Mouse (Mus musculus) heart, postnatal 10 days (tissue): ENCODE measurements around the gene Pstpip1. TPM values are rescaled to one million over a fixed set of nuclear protein-coding genes. Genes with fewer than 3 reads are reported as not detected.
A peak's percentile ranks its signal among the peaks of the same experiment; 100 is the strongest.

Source experiments
- DNase-seq, 2 experiments: peaks; one replicate each; pipeline ENCODE4 v3.0.0; 2021
- intact Hi-C: fragments of 180-260 bp; cut with DNase I; formaldehyde crosslinking; loops from one replicate; pipeline ENCODE4 v1.15.1; 2025
- total RNA-seq, 2 experiments: library from RNA; stranded (reverse); gene quantifications; 2 replicates each; pipeline ENCODE4 v1.2.3; 2021

Pstpip1 gene
- 1 to 10 TPM in 1 of 2 experiments, under 1 TPM in 1; 0.99 to 1.6 TPM for total RNA-seq

DNA sequence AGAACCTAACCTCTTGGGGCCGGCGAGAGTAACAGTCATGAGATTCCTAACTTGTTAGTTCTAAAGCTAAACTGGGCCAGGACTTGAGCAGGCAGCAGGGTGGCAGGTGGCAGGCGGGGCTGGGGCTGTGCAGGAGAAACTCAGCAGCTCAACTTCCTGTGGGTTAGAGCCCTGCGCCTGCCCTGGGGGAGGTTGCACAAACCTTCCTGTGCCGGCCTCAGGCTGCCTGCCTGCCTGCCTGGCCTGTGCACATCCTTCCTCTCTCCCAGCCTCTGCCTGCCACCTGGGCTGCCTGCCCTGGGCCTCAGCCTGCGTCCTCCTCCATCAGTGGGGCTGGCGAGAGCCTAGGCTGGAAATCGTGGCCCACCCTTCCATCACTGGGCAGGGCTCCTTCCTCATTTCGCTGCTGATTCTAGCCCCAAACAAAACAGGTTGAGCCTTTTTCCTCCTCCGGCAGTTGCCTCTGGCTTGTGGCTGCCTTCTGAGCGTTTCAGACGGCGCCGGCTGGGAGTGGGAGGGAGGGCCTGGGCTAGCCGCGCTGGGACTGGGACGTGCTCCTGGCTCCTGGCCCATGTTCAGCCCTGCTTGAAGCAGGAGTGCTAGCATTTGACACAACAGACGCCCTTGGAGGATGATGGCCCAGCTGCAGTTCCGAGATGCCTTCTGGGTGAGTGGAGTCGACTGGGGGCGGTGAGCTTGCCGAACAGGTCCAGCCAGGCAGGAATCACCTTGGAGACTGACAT lies at the start of gene Pstpip1:
Gene Pstpip1 (plus strand): TSS at position 185 of the 743 bp plus-strand sequence.
- intact Hi-C loops, result no loop called here
- peak; percentile 89 to 91 for DNase-seq

DNA sequence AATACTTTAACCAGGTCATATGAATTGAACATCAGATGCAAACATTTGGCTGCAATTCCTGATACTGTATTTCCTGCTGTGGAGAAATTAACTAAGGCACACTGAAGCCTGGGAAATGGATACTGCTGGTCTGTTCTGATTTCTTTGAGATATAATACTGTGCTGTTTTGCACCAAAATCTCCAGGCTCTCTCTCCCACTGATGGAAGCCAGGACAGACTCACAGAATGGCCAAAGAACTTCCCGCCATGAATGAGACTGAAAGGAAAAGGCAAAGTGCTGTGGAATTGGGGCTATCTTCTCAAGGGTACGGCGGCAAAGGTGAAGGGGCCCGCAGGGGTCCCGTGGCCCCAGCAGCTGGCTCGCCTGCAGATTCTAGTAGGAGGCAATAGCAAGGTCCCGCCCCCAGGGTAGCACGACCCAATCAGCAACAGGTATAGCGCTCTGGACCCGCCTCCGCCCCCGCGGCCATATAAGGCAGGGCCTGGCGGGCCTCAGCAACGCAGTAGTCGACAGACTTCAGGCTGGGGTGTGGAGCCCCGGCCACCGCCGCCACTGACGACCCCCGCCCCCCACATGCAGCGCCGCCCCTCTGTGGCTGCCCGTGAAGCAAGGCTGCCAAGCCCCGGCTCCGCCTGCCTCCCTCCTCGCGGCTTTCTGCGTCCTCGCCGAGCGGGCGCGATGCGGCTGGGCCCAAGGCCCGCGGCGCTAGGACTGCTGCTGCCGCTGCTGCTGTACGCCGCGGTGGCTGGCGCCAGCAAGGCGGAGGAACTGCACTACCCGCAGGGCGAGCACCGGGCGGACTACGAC lies 48.2 kb upstream of the Pstpip1 start, which contains the start of gene Rcn2:
Gene Rcn2 (plus strand): TSS at position 474 of the 809 bp plus-strand sequence.
- peak; percentile 97 for DNase-seq
- intact Hi-C loops, result loop anchor here (1.0 kb wide), 1 partner anchor 22 kb away; no protein-coding TSS in a partner anchor

DNA sequence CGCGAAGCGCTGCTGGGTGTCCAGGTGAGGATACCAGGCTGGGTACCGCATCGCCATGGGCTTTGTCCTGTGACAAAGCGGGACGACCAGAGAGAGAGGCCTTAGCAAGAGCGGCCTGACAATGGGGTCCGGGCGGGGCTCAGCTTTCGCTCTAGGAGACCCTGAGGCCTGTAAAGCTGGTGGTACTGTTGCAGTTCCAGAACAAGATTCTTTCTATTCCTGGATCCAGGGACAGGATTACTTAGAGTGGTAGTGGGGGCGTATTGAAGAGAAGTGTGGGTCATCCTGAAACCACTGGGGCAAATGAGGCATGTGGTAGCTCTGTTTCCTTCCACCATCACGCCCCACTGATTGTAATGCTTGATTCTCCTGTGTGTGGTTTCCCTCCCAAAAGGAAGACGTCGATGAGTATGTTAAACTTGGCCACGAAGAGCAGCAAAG lies 47.6 kb upstream of the Pstpip1 start:
- DNase-seq, result no peak
- intact Hi-C loops, result loop anchor here (1.0 kb wide), 1 partner anchor 21 kb away; no protein-coding TSS in a partner anchor

DNA sequence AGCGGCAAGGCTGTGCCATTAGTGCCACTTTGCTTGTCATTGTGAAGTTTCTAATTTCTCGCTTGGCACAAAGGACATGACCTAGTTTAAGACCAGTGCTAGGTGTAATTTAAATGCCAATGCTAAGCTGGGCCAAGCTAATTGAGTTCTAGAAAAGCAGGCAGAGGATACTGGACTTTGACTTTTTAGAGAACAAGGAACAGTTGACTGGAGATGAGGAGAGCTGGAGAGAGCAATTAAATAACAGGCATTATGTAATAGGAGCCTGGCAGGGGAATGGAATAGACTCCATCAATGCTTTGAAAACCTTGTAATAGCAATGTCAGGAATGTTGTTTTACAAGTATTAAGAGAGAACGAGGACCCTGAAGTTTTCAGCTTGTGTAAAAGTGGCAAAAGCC lies 36.0 kb upstream of the Pstpip1 start:
- intact Hi-C loops, result no loop called here
- DNase-seq, result no peak

DNA sequence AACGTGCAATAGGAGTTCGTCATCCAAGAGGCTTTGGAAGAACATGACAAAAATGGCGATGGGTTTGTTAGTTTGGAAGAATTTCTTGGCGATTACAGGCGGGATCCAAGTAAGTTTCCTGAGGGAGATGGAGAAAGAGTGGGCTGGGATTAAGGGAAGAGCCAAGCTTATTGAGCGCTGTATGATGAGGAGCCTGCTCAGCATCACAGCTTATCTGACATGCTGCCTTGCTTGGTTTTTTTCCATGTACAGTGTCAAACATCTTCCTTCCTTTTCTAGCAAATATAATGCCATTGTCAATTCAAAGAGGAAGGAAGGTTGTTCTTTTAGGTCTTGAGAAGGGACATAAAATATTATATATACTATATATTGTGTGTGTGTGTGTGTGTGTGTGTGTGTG lies 33.6 kb upstream of the Pstpip1 start:
- DNase-seq, result no peak

DNA sequence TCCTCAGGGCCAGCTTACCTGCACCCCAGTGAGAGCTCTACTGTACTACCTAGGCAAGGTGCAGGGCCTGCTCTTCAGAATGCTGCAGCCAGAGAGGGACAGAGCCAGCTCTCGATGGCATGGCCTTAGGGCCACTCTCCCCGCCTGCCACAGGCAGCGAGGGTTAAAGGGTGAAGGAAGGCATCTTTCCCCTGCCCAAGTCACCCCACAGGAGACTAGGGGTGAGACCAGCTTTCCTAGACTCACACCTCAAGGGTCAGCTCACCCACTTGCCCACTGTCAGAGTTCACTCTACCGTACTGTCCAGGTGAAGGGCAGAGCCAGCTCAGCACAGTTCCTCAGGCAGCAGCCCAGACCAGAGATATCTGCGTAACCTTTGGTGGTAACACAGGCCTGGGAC lies 27.4 kb upstream of the Pstpip1 start:
- DNase-seq, result no peak
- intact Hi-C loops, result no loop called here

More for the DNA sequence above, 33.6 kb upstream of the Pstpip1 start:
- intact Hi-C loops, result no loop called here

DNA sequence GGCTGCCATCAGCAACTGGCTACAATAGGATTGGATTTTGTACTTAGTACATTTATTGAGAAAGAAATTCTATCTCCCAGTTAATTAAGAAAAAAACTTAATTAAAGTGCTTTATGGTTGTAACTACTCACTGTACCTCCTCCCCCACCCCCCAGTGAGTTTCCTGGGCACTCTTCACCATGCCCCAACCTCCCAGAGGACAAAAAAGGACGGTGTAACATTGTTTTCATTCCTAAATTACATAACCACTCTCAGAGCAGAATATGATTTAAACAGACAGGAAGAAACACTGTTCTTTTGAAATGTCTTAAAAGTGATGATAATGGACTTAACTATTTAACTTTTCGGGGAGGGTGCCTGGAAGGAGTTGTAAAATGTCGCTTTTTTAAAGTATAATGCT lies 24.8 kb upstream of the Pstpip1 start:
- intact Hi-C loops, result no loop called here

DNA sequence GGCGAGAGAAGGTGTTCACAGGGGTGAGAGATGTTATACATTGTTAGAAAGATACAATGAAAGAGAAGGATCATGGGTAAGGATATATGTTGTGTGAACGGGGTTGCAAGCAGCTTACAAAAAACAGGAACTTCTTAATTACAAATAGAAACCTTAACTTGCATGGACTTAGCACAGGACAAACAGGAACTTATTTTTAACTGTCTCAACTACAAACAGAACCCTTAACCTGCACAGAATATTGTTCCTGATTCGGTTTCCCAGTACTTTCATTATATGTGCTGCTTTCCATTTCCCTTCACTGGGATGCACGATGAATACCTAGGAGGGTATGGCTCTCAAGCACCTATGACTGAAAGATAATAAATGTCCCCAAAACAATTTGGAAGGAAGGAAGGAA lies 21.8 kb upstream of the Pstpip1 start:
- intact Hi-C loops, result no loop called here
- DNase-seq, result no peak

More for the DNA sequence above, 24.8 kb upstream of the Pstpip1 start:
- DNase-seq, result peak in 1 of 2 experiments; percentile 34

DNA sequence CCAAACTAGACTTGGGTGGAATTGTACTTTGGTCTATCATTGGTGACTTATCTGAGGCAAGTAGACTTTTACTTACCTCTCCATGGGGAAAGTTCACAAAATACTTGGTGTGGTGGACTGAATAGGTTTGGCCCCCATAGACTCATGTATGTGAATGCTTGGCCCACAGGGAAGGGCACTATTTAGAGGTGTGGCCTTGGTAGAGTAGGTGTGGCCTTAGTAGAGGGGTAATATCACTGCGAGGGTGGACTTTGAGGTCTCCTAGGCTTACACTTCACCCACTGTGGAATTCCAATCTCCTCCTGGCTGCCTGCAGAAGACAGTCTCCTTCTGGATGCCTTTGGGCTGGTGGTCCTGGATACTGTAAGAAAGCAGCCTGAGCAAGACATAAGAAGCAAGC lies 21.1 kb upstream of the Pstpip1 start:
- intact Hi-C loops, result no loop called here
- DNase-seq, result no peak

DNA sequence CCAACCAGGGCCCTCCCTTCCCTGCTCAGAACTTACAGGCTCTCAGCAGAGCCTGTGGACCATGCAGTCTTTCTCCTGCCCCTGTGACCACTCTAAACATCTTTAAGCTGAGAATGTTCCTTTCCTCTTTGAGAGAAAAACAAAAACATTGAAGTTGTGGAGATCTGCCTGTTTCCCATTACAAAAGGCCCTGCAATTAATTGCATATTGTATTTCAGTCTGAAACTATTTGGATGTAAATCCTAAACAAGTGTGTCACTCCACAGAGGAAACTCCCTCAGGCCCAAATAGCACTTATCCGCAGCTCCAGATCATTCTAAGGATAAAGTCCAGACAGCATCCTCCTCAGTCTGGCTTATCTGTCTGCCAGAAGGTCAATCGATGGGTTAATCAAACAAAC lies 16.9 kb upstream of the Pstpip1 start:
- intact Hi-C loops, result no loop called here
- DNase-seq, result no peak

DNA sequence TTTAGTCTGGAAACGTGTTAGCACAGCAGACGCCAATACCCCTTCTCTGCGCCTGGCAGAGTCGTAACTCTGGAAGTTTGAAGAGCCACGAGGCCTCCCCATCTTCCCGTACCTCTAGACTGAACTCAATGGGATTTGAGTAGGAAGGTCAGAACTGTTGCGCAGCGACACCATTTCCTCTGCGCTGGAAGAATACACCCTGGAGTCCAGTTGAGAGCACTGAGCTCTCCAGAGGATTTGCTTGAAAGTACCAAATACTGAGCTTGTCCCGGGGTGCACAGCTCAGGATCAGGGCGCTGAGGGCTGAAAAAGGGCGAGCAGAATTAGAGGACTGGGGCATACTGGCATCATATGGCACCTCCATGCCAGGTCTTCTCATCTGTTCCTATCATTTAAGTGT lies 14.9 kb upstream of the Pstpip1 start:
- DNase-seq, result peak in 1 of 2 experiments; percentile 28
- intact Hi-C loops, result loop anchor here (2.0 kb wide), 1 partner anchor 44 kb away; no protein-coding TSS in a partner anchor

DNA sequence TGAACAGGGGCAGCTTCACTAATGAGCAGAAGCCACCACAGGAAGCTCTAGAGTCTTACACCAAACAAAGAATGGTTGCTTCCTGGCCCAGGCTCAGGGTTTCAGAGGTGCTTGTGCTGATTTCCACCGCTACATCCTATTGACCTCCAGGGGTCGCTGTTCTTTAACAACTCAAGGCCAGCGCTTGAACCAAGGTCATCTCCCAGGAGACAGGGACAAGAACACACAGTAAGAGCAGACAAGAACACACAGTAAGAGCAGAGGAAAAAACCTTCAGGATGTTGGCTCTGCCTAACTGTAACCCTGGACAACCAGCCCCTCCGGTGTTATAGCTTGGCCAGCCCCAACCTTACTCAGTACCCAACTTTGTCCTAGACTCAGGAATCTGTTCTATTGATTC lies 14.5 kb upstream of the Pstpip1 start:
- DNase-seq, result peak; percentile 84 to 87
- intact Hi-C loops, result loop anchor here (2.0 kb wide), 1 partner anchor 44 kb away; no protein-coding TSS in a partner anchor

DNA sequence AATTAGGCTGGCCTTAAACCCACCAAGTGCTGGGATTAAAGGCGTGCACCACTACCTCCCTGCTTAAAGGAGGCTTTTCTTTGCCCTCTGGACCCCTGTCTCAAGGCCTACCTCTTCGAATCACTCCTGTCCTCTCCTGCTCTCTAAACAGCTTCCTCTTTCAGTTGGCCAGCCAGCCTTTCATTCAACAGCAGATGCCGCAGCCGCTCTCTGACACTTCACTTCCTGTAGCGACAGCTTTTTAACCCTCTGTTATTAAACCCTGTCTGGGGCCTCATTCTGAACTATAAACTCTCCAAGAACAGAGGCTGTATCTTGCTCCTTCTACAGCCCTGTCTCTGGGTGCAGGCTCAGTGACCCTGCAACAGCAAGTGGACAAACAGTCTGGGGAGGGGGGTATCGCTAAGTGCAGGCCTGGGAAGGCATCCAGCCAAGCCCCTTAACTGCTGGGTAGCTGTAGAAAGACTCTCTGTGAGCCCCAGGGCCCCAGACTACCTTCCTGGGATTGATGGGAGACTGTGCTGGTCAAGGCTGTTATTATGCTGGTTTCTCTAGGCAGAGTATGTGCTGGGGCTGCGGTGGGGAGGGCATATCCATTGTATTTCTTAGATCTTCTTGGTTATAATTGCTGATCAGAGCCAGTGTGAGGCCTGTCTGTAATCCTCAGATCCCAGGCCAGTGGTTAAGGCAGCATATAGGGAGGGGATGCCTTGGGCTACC lies 13.7 kb upstream of the Pstpip1 start:
- intact Hi-C loops, result loop anchor here (2.0 kb wide), 1 partner anchor 43 kb away; no protein-coding TSS in a partner anchor
- DNase-seq, result peak; percentile 57 to 62

DNA sequence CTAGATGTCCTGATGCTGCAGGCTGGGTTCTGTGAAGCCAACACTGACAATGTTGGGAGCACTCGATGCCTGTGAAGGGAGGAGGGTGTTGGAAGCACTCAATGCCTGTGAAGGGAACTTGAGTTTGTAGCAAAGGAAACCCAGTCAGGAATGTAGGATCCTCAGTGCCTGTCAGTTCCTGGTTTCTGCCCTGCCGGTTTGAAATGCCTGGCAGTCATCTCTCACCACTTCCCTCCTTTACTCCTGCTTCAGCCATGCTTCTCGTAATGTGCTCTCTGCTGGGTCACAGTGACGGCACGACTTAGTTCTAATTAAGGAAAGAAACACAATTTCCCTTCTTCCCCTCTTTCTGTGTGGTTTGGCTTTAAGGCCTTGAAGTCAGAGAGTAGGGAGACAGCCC lies 10.2 kb upstream of the Pstpip1 start:
- DNase-seq, result no peak
- intact Hi-C loops, result no loop called here

DNA sequence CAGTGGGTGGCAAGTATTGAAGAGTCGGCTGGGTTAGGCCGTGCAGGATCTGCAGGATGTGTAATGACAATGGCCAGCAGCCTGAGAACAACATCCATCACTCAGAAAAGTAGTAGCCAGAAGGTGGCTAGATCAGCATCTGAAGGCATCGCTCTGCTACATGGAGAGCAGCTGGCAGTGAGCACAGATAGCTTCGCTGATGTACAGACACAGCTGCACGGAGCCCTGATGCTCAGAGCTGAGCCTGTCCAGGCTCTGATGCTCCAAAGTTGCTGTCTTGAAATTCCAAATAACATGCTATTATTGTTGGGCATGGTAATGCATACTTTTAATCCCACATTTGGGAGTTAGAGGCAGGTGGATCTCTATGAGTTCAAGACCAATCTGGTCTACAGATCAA lies 3.2 kb upstream of the Pstpip1 start:
- intact Hi-C loops, result no loop called here
- DNase-seq, result no peak

DNA sequence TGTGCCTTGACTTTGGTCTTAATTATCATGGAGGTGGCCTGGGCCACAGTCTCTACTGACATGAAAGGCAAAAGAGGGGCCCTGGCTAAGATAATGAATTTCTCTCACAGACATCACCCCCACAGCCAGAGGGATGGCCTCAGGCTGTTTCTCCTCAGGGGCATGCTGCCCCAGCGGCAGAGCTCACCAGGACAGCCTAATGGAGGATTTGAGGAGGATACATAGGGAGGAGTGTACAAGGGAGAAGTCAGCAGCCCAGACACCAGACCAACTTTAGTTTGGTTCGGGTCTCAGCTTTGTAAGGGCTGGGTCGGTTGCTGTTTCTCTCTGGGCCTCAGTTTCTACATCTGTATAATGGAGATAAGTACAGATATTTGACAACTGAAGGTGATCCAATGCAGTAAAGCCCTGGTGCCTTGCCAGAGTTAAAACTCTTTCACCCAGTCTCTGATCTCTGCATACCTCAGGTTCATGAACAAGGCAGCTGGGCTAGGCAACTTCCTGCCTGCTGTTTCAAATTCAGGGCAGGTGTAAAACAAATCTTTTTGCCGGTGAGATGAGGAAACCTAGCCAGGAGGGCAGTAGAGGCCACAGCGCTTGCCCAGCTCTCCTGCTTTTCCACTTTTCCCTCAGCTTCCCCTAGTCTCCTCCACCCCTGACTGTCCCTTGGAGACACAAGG lies 924 bp downstream of the Pstpip1 start:
- no peak for DNase-seq
- intact Hi-C loops, result no loop called here

DNA sequence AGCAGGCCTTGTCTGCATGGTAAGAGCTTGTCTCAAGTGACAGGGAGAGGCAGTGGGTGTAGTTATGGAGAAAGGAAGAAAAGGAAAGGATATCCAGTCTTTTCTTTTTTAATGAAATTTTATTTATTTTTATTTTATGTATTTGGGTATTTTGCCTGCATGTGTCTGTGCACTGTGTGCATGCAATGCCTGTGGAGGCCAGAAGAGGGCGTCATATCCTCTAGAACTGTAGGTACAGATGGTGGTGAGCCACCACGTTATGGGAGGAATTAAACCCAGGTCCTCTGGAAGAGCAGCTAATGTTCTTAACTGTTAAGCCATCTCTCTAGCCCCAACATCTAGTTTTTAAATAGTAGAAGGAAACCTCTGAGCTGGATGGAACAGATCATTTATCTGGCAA lies 2.3 kb downstream of the Pstpip1 start:
- intact Hi-C loops, result no loop called here
- DNase-seq, result no peak

DNA sequence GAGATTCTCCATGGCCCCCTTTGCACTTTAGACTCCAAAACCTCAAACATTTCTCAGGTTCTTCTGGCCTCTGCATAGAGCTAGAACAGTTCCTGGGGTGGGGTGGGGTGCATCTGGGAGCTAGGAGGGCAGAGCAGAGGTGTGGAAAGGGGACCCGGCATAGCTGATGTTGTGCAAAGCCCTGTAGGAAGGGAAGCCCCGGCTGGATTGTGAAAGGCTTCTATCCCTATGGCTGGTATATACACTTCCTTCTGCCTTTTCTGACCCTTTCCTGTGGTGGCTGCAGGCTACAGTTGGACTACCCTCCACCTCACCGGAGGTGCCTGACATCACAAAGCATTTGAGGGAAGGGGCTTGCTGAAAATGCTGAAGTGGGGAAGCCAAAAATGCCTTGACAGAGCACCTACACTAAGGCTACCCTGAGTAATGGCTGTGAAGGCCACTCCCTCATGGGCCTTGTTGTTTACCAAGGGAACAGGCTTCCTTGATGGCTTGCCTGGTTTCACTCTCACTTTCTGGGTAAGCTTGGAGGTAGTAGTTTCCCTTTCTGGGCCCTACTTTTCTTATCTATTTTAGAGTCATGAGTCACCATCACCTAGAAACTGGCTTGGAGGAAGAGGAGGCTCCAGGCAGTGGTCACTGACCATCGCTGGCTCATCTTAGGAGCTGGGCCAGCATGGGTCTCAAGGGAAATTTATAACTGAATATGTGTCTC lies 8.0 kb downstream of the Pstpip1 start:
- intact Hi-C loops, result no loop called here
- DNase-seq, result no peak

DNA sequence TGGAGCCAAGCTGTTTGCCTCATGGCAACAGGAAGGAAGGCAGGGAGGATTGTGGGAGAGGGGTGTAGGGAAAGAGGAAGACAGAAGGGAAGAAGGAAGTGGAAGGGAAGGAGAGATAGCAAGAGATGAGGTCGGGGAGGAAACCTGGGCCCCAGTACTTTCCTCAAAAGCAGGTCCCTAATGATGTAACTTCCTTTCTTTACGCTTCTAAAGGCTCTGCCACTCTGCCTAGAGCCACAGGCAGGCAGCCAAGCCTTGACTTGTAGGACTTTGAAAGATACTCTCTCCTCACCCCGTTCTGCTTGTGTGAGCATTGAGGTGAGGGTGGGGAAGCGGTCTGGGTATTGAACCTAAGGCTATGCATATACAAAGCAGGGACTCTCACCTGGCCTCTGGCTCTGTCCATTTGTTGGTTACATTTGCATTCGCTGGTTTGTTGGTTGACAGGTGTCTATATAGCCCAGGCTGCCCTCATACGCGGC lies 10.3 kb downstream of the Pstpip1 start:
- intact Hi-C loops, result no loop called here
- no peak for DNase-seq
